Mouse (Mus musculus) heart, adult 2 months (tissue): ENCODE results near the gene Nrxn2.

Source experiments
- CTCF ChIP-seq: fragments of 200-600 bp; IDR thresholded peaks from 2 replicates; pipeline ENCODE4 v1.8.1; 2022; ENCODE audit warnings: antibody characterized with exemption, mild to moderate bottlenecking, moderate library complexity
- EP300 ChIP-seq: fragments of 200-500 bp; IDR thresholded peaks from 2 replicates; pipeline ENCODE4 v1.6.1; 2011; ENCODE audit warnings: low read depth, low read length, control low read depth; ENCODE audit not compliant: insufficient read depth
- POLR2A ChIP-seq: fragments of 200-500 bp; IDR thresholded peaks from 2 replicates; pipeline ENCODE4 v1.6.1; 2011; ENCODE audit warnings: mild to moderate bottlenecking, low read depth, low read length, control low read depth; ENCODE audit not compliant: insufficient read depth

DNA sequence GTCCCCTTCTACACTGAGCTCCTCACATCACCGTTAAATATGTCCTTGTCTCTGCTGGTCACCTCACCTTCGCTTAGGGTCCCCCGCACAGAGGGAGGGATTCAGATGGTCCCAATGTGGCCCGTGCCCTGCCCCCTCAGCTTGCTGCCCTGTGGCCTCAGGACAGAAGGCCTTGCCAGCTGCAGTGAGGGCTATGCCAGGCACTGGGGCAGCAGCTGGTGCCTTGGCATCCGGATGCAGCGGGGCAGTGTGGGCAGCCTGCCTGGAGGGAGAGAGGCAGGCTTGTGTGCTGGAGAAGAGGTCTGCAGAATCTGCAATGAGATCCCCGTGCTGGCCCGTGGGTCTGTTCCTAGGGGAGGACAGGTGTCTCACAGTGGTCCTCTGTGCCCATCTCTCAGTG lies 34.8 kb downstream of the Nrxn2 start:
- TF ChIP-seq POLR2A (no peak), CTCF (no peak), EP300 (no peak)
